Mouse (Mus musculus) ES-Bruce4 (cell line): Measurements from ENCODE around the gene Mllt3.

Experiments used
- CTCF ChIP-seq: IDR thresholded peaks from one replicate; pipeline ENCODE4 v1.8.1; 2011; ENCODE audit warnings: low read depth, low read length
- EP300 ChIP-seq: IDR thresholded peaks from 2 replicates; pipeline ENCODE4 v1.6.1; 2011; ENCODE audit warnings: low read depth, low read length; ENCODE audit not compliant: insufficient read depth
- POLR2A ChIP-seq: IDR thresholded peaks from one replicate; pipeline ENCODE4 v1.8.1; 2011; ENCODE audit warnings: low read length; ENCODE audit not compliant: insufficient read depth

DNA sequence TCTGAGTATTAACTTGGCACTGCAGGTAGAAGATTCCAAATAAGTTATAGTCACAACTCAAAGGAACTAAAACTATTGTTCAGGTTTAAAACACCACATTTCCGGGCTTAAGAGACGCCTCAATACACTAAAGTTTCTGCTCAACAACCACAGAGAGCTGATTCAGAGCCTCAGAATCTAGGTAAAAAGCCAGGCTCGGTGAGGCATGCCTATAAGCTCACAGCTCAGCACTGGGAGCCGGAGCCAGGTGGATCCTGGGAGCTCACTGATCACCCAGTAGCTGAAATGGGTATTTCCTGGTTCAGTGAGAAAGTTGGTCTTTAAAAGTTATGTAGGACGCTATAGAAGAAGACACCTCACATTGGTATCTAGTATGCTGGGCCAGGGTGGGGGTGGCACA is 183.1 kb downstream of the Mllt3 start:
- no peak for TF ChIP-seq CTCF
- TF ChIP-seq POLR2A: no peak
- no peak for TF ChIP-seq EP300
